Mouse (Mus musculus) olfactory bulb, adult 2 months (tissue): ENCODE data around the gene Gch1. TPM values are rescaled to one million over a fixed set of nuclear protein-coding genes. Genes with fewer than 3 reads are reported as not detected.

Experiments
- H3K27ac ChIP-seq: fragments of 200-500 bp; 2 replicates; pipeline ENCODE4 v1.5.1; 2012; ENCODE audit warnings: low read depth, low read length; ENCODE audit not compliant: insufficient read depth
- H3K4me1 ChIP-seq: fragments of 200-500 bp; 2 replicates; pipeline ENCODE4 v1.6.1; 2012; ENCODE audit warnings: low read length; ENCODE audit not compliant: control insufficient read depth, insufficient read depth
- H3K4me3 ChIP-seq: fragments of 200-500 bp; 2 replicates; pipeline ENCODE4 v1.5.1; 2012; ENCODE audit warnings: mild to moderate bottlenecking, low read depth, low read length, moderate library complexity; ENCODE audit not compliant: insufficient read depth
- CTCF ChIP-seq: fragments of 200-500 bp; IDR thresholded peaks from 2 replicates; pipeline ENCODE4 v1.5.1; 2012; ENCODE audit warnings: low read depth, mild to moderate bottlenecking, low read length, moderate library complexity; ENCODE audit not compliant: insufficient read depth
- POLR2A ChIP-seq: fragments of 200-500 bp; IDR thresholded peaks from 2 replicates; pipeline ENCODE4 v1.6.1; 2012; ENCODE audit warnings: mild to moderate bottlenecking, low read depth, low read length, moderate library complexity; ENCODE audit not compliant: insufficient read depth
- WGBS: fragments of 180-500 bp; shearing (Covaris S2); methylation state at CpG from one replicate; pipeline ENCODE4 v1.1.7; 2018; 5-methylcytosine and 5-hydroxymethylcytosine counted together
- polyA plus RNA-seq: library from polyadenylated mRNA; stranded (reverse); fragments of >200 nt; gene quantifications from 2 replicates; pipeline ENCODE4 v1.2.4, GENCODE M21; 2012; ENCODE audit warnings: low replicate concordance; ENCODE audit not compliant: missing spikeins, insufficient read depth, insufficient read length

Gene Gch1
- polyA plus RNA-seq, 1 experiment, result not detected

- TF ChIP-seq CTCF (no peak), POLR2A (no peak)
- H3K4me3 ChIP-seq, result no peak overlapping the region
- no peak overlapping the region for H3K27ac ChIP-seq
- WGBS, result 93% methylated on average over 12 of the region's 12 CpGs
- H3K4me1 ChIP-seq, result no peaks in the 10 kb centered on the region
These were observed 19.6 kb upstream of the Gch1 start for GRCm38 (mm10) chr14:47208564-47209493.

- WGBS, result 95% methylated on average over 3 of the region's 3 CpGs
- H3K4me3 ChIP-seq, result no peak overlapping the region
- H3K27ac ChIP-seq, result no peak overlapping the region
- no peaks in the 10 kb centered on the region for H3K4me1 ChIP-seq
- TF ChIP-seq POLR2A (no peak), CTCF (no peak)
These were observed 17.4 kb upstream of the Gch1 start for GRCm38 (mm10) chr14:47206601-47207000.

- Histone ChIP-seq H3K4me3 (no peak overlapping the region), H3K27ac (no peak overlapping the region), H3K4me1 (no peaks in the 10 kb centered on the region)
- TF ChIP-seq POLR2A, result no peak
- 92% methylated on average over 5 of the region's 5 CpGs for WGBS
These were observed 16.2 kb upstream of the Gch1 start for GRCm38 (mm10) chr14:47205270-47205972.

- Histone ChIP-seq H3K27ac (no peak overlapping the region), H3K4me3 (no peak overlapping the region), H3K4me1 (no peaks in the 10 kb centered on the region)
- TF ChIP-seq POLR2A (no peak), CTCF (no peak)
- 33% methylated on average over 3 of the region's 3 CpGs for WGBS
These were observed 8.1 kb upstream of the Gch1 start for GRCm38 (mm10) chr14:47197340-47197739.

- Histone ChIP-seq H3K4me3 (no peak overlapping the region), H3K27ac (no peak overlapping the region), H3K4me1 (no peaks in the 10 kb centered on the region)
- no peak for TF ChIP-seq CTCF
- no peak for TF ChIP-seq POLR2A
- WGBS, result 79% methylated on average over 8 of the region's 8 CpGs
These were observed 7.5 kb upstream of the Gch1 start for GRCm38 (mm10) chr14:47196711-47197110.

- H3K4me1 ChIP-seq, result no peaks in the 10 kb centered on the region
These were observed 4.9 kb upstream of the Gch1 start for GRCm38 (mm10) chr14:47194096-47194495.

GRCm38 (mm10) chr14:47193506-47193905 is 4.3 kb upstream of the Gch1 start:
- no peak overlapping the region for H3K27ac ChIP-seq
- 76% methylated on average over 6 of the region's 6 CpGs for WGBS
- H3K4me1 ChIP-seq, result peaks cover 4% of the 10 kb centered on the region
- H3K4me3 ChIP-seq, result no peak overlapping the region
- no peak for TF ChIP-seq POLR2A
- no peak for TF ChIP-seq CTCF

More at GRCm38 (mm10) chr14:47194096-47194495, 4.9 kb upstream of the Gch1 start:
- no peak overlapping the region for H3K27ac ChIP-seq
- H3K4me3 ChIP-seq, result no peak overlapping the region
- WGBS, result 26% methylated on average over 4 of the region's 4 CpGs
- TF ChIP-seq POLR2A, result no peak

- no peak overlapping the region for H3K27ac ChIP-seq
- TF ChIP-seq CTCF (no peak), POLR2A (no peak)
- H3K4me1 ChIP-seq, result peaks cover 6% of the 10 kb centered on the region
- H3K4me3 ChIP-seq, result no peak overlapping the region
- 82% methylated on average over 5 of the region's 5 CpGs for WGBS
These were observed 2.6 kb upstream of the Gch1 start for GRCm38 (mm10) chr14:47191861-47192260.

GRCm38 (mm10) chr14:47190626-47191025 is 1.4 kb upstream of the Gch1 start:
- peaks cover 6% of the 10 kb centered on the region for H3K4me1 ChIP-seq
- no peak overlapping the region for H3K27ac ChIP-seq
- no peak overlapping the region for H3K4me3 ChIP-seq
- 81% methylated on average over 4 of the region's 4 CpGs for WGBS
- TF ChIP-seq CTCF (no peak), POLR2A (no peak)

GRCm38 (mm10) chr14:47189635-47189955 is 382 bp upstream of the Gch1 start:
- Histone ChIP-seq H3K4me1 (peaks cover 6% of the 10 kb centered on the region), H3K4me3 (peak overlapping the region; percentile 91), H3K27ac (no peak overlapping the region)
- no peak for TF ChIP-seq CTCF
- TF ChIP-seq POLR2A, result no peak
- WGBS, result 16% methylated on average over 8 of the region's 8 CpGs
